Mouse (Mus musculus): ENCODE data around the gene Tspan17. TPM values are rescaled to one million over a fixed set of nuclear protein-coding genes. Genes with fewer than 3 reads are reported as not detected.

Tspan17 gene
- polyA plus RNA-seq, 1 experiment: 12.6 TPM

DNA sequence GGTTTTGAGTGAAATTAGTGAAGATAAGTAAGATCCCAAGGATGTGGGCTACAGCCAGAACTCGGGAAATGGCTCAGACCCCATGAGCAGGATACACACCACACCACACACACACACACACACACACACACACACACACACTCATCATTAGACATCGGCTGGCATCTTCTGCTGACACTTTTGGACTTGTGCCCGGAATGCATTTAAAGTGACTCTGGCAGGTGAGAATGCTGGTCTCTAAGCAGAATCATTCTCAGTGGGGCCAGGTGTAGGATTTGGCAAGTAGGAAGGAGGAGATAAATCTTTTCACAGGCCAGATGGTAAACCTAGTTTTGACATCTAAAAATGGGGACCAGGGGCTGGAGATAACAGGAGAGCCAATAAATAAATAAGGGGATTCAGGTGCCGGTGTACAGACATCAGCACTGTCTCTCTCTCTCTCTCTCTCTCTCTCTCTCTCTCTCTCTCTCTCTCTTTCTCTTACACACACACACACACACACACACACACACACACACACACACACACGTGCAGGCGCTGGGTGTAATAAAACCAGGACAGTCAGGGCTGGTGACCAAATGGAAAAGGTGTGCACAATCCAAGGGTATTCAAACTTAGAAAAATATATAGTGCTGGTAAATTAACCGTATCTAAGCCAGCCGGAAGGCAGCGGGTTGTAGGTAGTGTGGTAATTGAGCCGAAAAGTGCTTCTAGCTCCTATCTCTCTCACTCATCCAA, 31.9 kb upstream of the Tspan17 start:
- WGBS: 46% methylated on average over 10 of the region's 10 CpGs

DNA sequence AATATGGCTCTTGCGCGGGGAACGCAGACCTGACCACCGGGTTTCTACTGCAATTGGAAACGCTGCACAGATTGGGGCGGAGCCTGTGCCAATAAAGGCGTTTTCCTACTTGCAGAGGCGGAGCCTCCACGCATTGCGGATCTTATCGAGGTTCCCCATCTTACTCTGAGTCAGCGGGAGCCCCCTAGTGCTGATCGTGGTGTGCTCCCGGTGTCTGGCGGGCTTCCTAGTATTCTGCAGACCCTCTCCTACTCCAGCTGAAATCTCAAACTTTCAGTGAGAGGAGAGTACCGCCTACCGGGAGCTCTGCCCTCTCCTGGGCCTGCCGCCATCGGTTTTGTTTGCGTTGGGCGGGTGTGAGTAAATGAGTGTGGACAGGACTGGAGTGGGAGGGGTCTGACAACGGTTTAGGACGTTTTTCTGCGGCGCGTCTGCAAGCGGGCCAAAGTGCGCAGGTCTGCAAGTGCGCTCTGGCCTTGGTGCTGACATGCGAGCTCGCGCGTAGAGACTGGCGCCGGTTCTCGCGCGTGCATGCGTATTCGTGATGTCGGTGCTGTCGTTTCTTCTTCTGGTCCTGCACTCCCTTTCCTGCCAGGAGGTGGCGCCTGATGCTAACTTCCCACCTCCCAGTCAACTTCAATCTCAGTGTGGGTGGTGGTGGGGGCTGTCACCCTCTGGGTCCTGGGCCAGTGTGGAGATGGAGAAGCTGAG, 31.0 kb upstream of the Tspan17 start:
- peak; percentile 65 for TF ChIP-seq CTCF (conservative IDR thresholded peaks at IDR 0.05; ENCODE audit: insufficient read depth, insufficient read length, low read depth, low read length)
- no peak for TF ChIP-seq POLR2A (IDR thresholded peaks at IDR 0.05; ENCODE audit: low read depth, low read length)
- Histone ChIP-seq H3K4me3 (ENCODE audit: insufficient read depth, low read depth, low read length) (peak overlapping the region; percentile 25; the same call in 1 of the 2 replicates), H3K27me3 (replicated peaks; ENCODE audit: control insufficient read depth, insufficient read depth, low read length) (no peaks in the 10 kb centered on the region), H3K27ac (ENCODE audit: insufficient read depth, low read depth, low read length) (no peak overlapping the region), H3K36me3 (ENCODE audit: control insufficient read depth, insufficient read depth, low read length) (no peaks in the 10 kb centered on the region), H3K4me1 (ENCODE audit: control insufficient read depth, insufficient read depth, low read length) (no peaks in the 10 kb centered on the region)
- under 1% methylated on average over 43 of the region's 43 CpGs for WGBS
- DNase-seq: peak; percentile 80

More for the DNA sequence above, 31.9 kb upstream of the Tspan17 start:
- Histone ChIP-seq H3K36me3 (ENCODE audit: control insufficient read depth, insufficient read depth, low read length) (no peaks in the 10 kb centered on the region), H3K27me3 (replicated peaks; ENCODE audit: control insufficient read depth, insufficient read depth, low read length) (no peaks in the 10 kb centered on the region), H3K4me3 (ENCODE audit: insufficient read depth, low read depth, low read length) (no peak overlapping the region), H3K27ac (ENCODE audit: insufficient read depth, low read depth, low read length) (no peak overlapping the region), H3K4me1 (ENCODE audit: control insufficient read depth, insufficient read depth, low read length) (no peaks in the 10 kb centered on the region)
- DNase-seq: no peak
- no peak for TF ChIP-seq POLR2A (IDR thresholded peaks at IDR 0.05; ENCODE audit: low read depth, low read length)
- TF ChIP-seq CTCF (conservative IDR thresholded peaks at IDR 0.05; ENCODE audit: insufficient read depth, insufficient read length, low read depth, low read length): no peak

GRCm38 (mm10) chr13:54758756-54759470, 30.3 kb upstream of the Tspan17 start:
- no peak for DNase-seq
- H3K4me3 ChIP-seq (ENCODE audit: insufficient read depth, low read depth, low read length): no peak overlapping the region
- no peaks in the 10 kb centered on the region for H3K4me1 ChIP-seq (ENCODE audit: control insufficient read depth, insufficient read depth, low read length)
- 3% methylated on average over 29 of the region's 29 CpGs for WGBS
- H3K27ac ChIP-seq (ENCODE audit: insufficient read depth, low read depth, low read length): no peak overlapping the region
- H3K36me3 ChIP-seq (ENCODE audit: control insufficient read depth, insufficient read depth, low read length): no peaks in the 10 kb centered on the region
- H3K27me3 ChIP-seq (replicated peaks; ENCODE audit: control insufficient read depth, insufficient read depth, low read length): no peaks in the 10 kb centered on the region
- TF ChIP-seq CTCF (conservative IDR thresholded peaks at IDR 0.05; ENCODE audit: insufficient read depth, insufficient read length, low read depth, low read length) (no peak), POLR2A (IDR thresholded peaks at IDR 0.05; ENCODE audit: low read depth, low read length) (no peak)

DNA sequence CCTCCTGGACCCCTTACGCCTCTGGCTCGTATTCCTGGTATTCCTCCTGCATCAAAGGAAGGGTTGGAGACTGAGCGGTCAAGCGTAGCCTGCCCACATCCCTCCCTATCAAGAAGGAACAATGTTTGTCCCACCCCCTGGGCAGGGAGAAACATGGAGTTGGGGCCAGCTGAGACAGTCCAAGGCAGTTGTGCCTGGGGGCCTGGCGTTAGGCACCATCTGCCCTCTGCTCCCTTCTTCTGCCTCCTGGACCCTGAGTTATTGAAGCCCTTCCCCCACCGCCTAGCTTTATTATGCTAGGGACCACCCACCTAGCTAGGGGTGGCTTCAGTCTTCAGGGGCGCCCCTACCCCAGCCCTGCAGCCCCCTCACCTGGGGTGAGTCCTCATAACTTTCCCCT, 29.7 kb upstream of the Tspan17 start:
- Histone ChIP-seq H3K36me3 (ENCODE audit: control insufficient read depth, insufficient read depth, low read length) (no peaks in the 10 kb centered on the region), H3K4me3 (ENCODE audit: insufficient read depth, low read depth, low read length) (no peak overlapping the region), H3K27ac (ENCODE audit: insufficient read depth, low read depth, low read length) (no peak overlapping the region), H3K27me3 (replicated peaks; ENCODE audit: control insufficient read depth, insufficient read depth, low read length) (no peaks in the 10 kb centered on the region), H3K4me1 (ENCODE audit: control insufficient read depth, insufficient read depth, low read length) (no peaks in the 10 kb centered on the region)
- 8% methylated on average over 7 of the region's 7 CpGs for WGBS
- DNase-seq: no peak
- TF ChIP-seq CTCF (conservative IDR thresholded peaks at IDR 0.05; ENCODE audit: insufficient read depth, insufficient read length, low read depth, low read length): no peak
- no peak for TF ChIP-seq POLR2A (IDR thresholded peaks at IDR 0.05; ENCODE audit: low read depth, low read length)

GRCm38 (mm10) chr13:54760164-54760795, 28.9 kb upstream of the Tspan17 start:
- H3K27me3 ChIP-seq (replicated peaks; ENCODE audit: control insufficient read depth, insufficient read depth, low read length): no peaks in the 10 kb centered on the region
- no peak for DNase-seq
- no peak for TF ChIP-seq CTCF (conservative IDR thresholded peaks at IDR 0.05; ENCODE audit: insufficient read depth, insufficient read length, low read depth, low read length)
- no peak for TF ChIP-seq POLR2A (IDR thresholded peaks at IDR 0.05; ENCODE audit: low read depth, low read length)
- H3K36me3 ChIP-seq (ENCODE audit: control insufficient read depth, insufficient read depth, low read length): no peaks in the 10 kb centered on the region
- WGBS: 67% methylated on average over 8 of the region's 8 CpGs
- no peak overlapping the region for H3K27ac ChIP-seq (ENCODE audit: insufficient read depth, low read depth, low read length)
- no peaks in the 10 kb centered on the region for H3K4me1 ChIP-seq (ENCODE audit: control insufficient read depth, insufficient read depth, low read length)
- no peak overlapping the region for H3K4me3 ChIP-seq (ENCODE audit: insufficient read depth, low read depth, low read length)

DNA sequence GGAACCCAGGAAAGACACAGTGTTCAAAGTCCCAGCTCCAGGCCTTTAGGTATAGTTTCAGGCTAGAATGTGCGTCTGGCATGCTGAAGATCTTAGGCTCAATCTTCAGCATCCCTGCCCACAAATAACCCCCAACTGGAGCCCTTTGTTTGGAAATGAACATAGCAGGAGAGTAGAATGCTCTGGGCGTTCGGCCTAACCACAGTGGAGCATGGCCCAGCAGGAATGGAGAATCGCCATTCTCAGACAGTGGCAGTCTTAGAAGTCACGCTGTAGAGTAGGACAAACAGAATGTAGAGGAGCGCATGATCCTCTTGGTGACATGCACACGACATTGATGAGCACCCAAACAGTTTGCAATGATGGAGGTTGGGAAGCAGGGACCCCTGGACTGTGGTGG, 28.3 kb upstream of the Tspan17 start:
- Histone ChIP-seq H3K36me3 (ENCODE audit: control insufficient read depth, insufficient read depth, low read length) (no peaks in the 10 kb centered on the region), H3K4me3 (ENCODE audit: insufficient read depth, low read depth, low read length) (no peak overlapping the region), H3K27me3 (replicated peaks; ENCODE audit: control insufficient read depth, insufficient read depth, low read length) (no peaks in the 10 kb centered on the region), H3K4me1 (ENCODE audit: control insufficient read depth, insufficient read depth, low read length) (no peaks in the 10 kb centered on the region), H3K27ac (ENCODE audit: insufficient read depth, low read depth, low read length) (no peak overlapping the region)
- 88% methylated on average over 7 of the region's 7 CpGs for WGBS
- DNase-seq: no peak
- TF ChIP-seq CTCF (conservative IDR thresholded peaks at IDR 0.05; ENCODE audit: insufficient read depth, insufficient read length, low read depth, low read length) (no peak), POLR2A (IDR thresholded peaks at IDR 0.05; ENCODE audit: low read depth, low read length) (no peak)
